8 mouse cellular contexts compared by ENCODE assay signal in the genomic region with DNA sequence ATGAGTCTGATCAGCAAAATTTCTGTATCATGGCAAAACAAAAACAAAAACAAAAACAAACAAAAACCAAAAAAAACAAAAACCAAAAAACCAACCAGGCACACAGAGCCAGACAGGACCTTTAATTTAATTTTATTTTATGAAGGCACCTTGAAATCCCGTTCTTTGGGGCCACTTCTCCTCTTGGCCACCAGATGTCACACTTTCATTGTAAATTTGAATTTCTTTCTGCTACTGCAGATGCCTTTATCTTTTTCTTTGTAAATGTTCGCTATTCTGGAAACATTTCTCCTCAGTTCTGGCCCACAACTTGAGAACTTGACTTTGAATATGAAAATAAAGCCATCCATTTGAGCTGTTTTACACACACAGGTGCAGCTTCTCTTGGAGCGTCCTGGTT.
DNase-seq lines count a peak whose midpoint lies in the region; ATAC-seq lines count a peak whose summit lies in the region.

No protein-coding gene starts in this region.

- no peak overlapping the region for H3K9ac ChIP-seq in heart, embryonic 12.5 days
- no peak overlapping the region for H3K9ac ChIP-seq in embryonic facial prominence, embryonic 14.5 days (ENCODE audit: low read depth, low read length)

- H3K4me3 ChIP-seq in heart, embryonic 12.5 days = no peak overlapping the region
- no peak overlapping the region for H3K4me3 ChIP-seq in embryonic facial prominence, embryonic 14.5 days (ENCODE audit: low read depth, low read length)

- H3K4me1 ChIP-seq in heart, embryonic 12.5 days (replicated peaks) = peaks cover 8% of the 10 kb centered on the region
- no peaks in the 10 kb centered on the region for H3K4me1 ChIP-seq in embryonic facial prominence, embryonic 14.5 days (ENCODE audit: control insufficient read depth, insufficient read depth, low read length)

- ATAC-seq in heart, embryonic 12.5 days (ENCODE audit: insufficient number of reproducible peaks, low FRiP score) = no peak
- no peak for ATAC-seq in embryonic facial prominence, embryonic 14.5 days (ENCODE audit: low read depth)
- ATAC-seq in megakaryocyte progenitor cell, adult 5-6 weeks (replicated peaks; ENCODE audit: poor library complexity) = peak; percentile 80
- no peak for ATAC-seq in inflammation-experienced regulatory T-cells, adult 6 months

- H3K27me3 ChIP-seq in heart, embryonic 12.5 days (replicated peaks) = 0 out of 2 replicates have a peak, but pooled peaks cover 2% of the 10 kb centered on the region
- H3K27me3 ChIP-seq in embryonic facial prominence, embryonic 14.5 days (replicated peaks; ENCODE audit: control insufficient read depth, insufficient read depth, low read length) = peaks cover 20% of the 10 kb centered on the region

- DNase-seq in heart, adult 8-10 months (ENCODE audit: low spot score) = peak; percentile 7
- peak; percentile 48 to 59 for DNase-seq in right cerebral cortex, adult 2 months (ENCODE audit: low spot score in 2 of 2)
- DNase-seq in right cerebral cortex, postnatal 14 days = no peak
- DNase-seq in embryonic facial prominence, embryonic 14.5 days (ENCODE audit: low spot score) = peak; percentile 65
- DNase-seq in ovary, postnatal 36 days (ENCODE audit: low spot score) = no peak

- no peak overlapping the region for H3K4me2 ChIP-seq in heart, embryonic 12.5 days
- H3K4me2 ChIP-seq in embryonic facial prominence, embryonic 14.5 days (ENCODE audit: low read depth, low read length) = no peak overlapping the region

- no peaks in the 10 kb centered on the region for H3K36me3 ChIP-seq in heart, embryonic 12.5 days
- H3K36me3 ChIP-seq in embryonic facial prominence, embryonic 14.5 days (ENCODE audit: control insufficient read depth, insufficient read depth, low read length) = no peaks in the 10 kb centered on the region

- 24% methylated on average over 3 of the region's 3 CpGs for WGBS in heart, embryonic 12.5 days
- WGBS in embryonic facial prominence, embryonic 14.5 days = 21% methylated on average over 3 of the region's 3 CpGs

- H3K9me3 ChIP-seq in heart, embryonic 12.5 days (replicated peaks) = no peaks in the 10 kb centered on the region
- H3K9me3 ChIP-seq in embryonic facial prominence, embryonic 14.5 days (ENCODE audit: control insufficient read depth, low read length) = no peaks in the 10 kb centered on the region

- H3K27ac ChIP-seq in heart, embryonic 12.5 days (ENCODE audit: poor library complexity, severe bottlenecking) = no peak overlapping the region
- H3K27ac ChIP-seq in embryonic facial prominence, embryonic 14.5 days (replicated peaks; ENCODE audit: low read depth, low read length) = no peak overlapping the region

Comparison
In these comparisons a context has a peak if more than half of its experiments do, and no peak if none do; other contexts are left out.
1. DNase-seq: peak in heart, adult 8-10 months (single experiment), right cerebral cortex, adult 2 months (2 of 2) and embryonic facial prominence, embryonic 14.5 days (single experiment); none in right cerebral cortex, postnatal 14 days (single experiment) and ovary, postnatal 36 days (single experiment).